Mouse (Mus musculus) gonadal fat pad, adult 2 months (tissue): ENCODE data around the gene Aco2. TPM values are rescaled to one million over a fixed set of nuclear protein-coding genes. Genes with fewer than 3 reads are reported as not detected.

Experiments used
- DNase-seq: peaks from one replicate; pipeline ENCODE4 v3.0.0-alpha.2; 2012; ENCODE audit warnings: low read depth
- polyA plus RNA-seq: library from polyadenylated mRNA; depleted of rRNA; stranded (reverse); fragments of >200 nt; gene quantifications from 2 replicates; pipeline ENCODE4 v1.2.3, GENCODE M21; 2012; rRNA removed

The Aco2 gene
- 305 and 314 TPM in 2 replicates for polyA plus RNA-seq

DNA sequence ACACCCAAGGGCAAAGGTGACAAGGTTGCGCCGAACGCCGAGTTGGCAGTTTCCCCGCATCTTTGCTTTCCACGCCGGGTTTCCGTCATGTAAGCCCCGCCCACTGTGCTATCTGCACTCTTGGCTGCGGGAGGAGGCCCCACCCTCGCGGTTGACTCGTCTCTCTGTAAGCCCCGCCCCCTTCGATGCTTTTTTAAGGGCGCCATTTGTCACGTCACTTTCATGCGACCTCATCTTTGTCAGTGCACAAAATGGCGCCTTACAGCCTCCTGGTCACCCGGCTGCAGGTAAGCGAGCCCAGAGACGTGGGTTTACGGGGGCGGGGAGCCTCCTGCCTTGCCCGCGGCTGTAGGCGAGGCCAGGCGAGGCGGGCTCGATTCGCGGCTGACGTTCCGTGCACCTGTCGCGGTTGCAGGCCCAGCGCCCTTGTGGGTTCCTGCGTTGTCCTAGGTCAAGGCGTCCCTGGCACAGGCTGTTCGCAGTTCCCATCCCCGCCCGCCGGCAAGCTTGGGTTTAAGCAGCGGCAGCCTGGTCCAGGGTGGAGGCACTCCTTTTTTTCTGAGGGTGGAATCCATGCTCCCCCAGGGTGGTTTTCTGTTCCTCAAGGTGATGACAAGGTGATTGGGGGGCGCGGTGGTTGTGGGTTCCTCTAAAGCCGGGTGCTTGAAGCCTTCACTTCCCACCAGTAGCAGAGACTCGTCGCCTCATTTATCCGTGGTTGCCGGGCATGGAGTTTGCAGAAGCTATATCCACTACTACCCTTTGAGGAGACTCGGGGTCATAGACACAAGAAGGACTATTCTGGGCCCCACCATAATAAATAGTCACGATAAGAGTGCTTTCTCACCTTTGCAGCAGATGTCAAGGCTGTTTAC, at the start of gene Aco2:
Gene Aco2 (plus strand): TSS at position 48 of the 875 bp plus-strand sequence.
- DNase-seq, result peak; percentile 90

DNA sequence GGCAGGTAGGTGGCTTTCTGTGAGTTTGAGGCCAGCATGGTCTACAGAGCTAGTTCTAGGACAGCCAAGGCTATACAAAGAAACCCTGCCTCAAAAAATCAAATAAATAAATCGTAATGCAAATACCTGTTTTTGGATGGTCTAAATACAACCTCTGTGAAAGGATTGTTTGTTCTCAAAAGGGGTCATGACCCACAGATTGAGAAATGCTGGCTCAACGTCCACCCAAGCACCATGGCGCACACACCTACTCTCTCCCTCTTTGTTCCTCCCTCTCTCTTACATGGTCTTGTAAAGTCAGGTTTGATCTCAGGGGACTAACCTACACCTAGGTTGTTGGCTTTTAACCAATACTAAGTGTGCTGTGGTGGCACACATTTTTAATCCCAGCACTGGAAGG, 49.5 kb upstream of the Aco2 start:
- DNase-seq, result no peak

DNA sequence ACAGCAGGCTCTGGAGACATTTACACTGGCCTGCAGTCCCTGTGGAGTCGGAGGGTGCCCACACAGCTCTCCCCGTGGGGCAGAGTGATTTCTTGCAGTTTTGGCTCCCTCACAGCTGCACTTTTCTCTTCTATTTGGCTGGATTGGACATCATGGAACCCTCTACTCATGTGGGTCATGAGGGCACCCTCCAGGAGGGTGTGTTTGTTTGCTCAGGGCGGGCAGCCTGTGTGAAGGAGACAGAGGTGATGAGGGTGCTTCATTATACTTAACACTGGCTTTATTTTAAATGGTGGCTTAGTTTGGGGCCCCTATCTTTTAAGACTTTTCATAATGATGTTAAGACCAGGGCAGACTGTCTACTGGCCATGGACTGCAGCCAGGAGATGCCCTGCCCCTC, 47.3 kb upstream of the Aco2 start:
- DNase-seq, result no peak

DNA sequence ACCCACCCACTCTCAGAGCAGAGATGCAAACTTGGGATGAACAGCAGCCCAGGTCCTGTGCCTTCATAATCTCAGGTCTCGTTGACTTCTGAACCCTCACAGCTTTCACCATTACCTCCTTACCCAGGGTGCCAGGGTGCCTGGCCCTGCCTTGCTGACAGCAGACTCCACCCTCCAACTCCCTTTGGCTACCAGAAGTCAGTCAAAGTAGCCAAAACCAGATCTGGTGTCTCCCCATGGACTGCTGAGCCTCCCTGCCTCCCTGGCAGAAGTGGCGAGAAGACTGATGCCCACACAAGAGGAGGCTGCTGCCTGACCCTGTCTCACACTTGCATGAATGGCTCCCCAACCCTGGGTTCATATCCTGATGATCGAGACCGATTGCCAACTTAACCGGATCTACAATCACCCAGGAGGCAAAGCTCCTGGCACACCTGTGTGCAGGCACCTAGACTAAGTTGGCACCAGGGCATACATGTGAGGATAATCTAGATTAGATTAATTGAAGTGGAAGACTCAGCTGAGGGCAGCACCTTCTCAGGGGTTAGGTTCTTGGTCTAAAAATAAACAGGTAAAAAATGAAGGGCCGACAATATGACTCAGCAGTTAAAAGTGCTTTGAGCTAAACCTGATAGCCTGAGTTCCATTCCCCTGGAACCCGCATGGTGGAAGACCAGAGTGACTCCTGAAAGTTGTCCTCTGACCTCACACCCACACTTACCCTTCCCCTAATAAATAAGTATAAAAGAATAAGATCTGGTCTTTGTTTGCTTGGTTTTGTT, 43.5 kb upstream of the Aco2 start:
- DNase-seq, result no peak

DNA sequence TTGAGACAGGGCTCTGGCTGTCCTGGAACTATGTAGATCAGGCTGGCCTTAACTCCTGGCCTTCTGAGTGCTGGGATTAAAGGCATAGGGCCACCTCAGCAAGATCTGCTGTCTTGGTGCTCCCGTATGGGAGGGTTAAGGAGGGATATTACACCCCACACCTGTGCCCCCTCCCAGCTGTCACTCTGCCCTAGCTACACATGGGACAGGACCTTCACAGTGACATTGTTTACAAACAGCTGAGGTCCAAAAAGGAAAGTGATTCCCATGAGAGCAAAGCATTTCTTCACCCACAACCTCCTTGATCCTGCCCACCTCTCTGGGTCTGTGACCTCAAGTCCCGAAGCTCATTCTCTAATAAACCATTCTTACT, 42.9 kb upstream of the Aco2 start:
- DNase-seq, result no peak

DNA sequence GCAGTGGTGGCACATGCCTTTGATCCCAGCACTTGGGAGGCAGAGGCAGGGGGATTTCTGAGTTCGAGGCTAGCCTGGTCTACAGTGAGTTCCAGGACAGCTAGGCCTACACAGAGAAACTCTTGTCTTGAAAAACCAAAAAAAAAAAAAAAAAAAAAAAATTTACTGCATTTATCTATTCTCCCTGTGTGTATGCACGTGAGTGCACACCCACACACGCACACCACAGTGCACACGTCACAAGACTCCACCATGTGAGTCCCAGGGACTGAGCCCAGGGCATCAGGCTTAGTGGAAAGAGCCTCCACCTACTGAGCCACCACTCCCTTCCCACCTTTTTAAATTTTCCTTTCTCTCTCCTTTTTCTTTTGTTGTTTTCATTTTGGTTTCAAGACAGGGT, 41.6 kb upstream of the Aco2 start:
- no peak for DNase-seq

DNA sequence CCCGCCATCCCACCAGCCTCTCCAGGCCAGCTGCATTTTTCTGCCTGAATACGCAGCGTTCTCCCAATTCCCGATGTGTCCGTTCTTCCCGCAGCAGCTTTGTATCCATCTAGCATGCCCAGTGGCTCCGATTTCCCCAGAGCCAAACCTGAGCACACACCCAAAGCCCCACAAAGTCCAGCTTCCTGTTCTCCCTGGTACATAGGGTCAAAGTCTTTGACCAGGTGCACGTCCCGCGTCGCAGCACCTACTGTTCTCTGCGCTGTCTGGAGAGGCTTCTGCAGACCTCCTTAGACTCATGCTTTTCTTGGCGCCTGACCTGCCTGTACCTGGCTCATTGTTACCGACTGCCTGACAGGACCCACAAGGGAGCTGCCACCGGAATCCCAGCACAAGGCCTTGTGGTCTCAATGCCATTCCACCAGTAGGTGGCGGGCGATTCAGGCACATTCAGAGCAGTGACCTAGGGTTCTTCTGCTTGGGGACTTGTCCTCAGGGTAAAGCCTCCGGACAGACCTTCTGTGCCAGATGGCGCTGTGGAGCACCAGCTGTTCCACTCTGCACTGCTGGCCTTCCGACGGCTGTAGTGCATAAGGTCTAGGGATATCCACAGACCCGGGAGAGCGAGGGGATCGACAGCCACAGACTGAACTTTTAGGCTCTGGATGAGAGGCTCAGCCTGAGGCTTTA, 40.8 kb upstream of the Aco2 start:
- DNase-seq, result no peak

DNA sequence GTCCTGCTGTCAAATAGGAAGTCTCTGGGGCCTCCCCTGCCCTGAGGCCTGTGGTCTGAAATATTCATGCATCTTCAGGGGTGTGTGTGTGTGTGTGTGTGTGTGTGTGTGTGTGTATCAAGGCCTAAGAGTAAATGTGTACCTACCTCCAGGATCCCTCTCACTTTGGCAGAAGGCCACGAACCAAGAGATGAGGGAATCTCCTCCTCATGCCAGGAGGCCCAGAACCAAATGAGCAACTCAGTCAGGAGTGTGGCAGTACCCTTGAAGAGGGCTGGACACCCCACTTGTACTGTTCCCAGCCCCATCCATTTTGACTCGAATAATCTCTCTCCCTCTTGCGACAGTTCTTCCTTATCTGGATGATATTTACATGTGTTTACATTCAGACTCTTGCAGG, 39.9 kb upstream of the Aco2 start:
- no peak for DNase-seq

DNA sequence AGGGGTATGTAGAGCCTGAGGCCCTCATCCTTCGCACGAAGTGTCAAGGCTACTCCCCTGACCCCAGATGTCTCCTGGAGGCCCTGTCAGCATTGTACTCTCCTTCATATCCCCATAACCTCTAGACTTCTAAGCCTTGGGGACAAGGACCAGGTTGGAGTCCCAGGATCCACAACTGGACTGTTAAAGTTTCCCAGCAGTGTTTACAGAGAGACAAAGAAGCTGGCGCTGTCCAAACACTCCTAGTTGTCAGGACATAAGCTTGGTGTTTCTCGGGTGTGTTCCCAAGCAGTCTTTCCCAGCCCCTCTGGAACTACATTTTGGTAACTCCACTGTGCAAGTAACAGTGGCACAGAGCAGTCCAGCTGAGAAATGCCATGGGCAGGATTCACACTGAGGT, 38.6 kb upstream of the Aco2 start:
- DNase-seq, result no peak

DNA sequence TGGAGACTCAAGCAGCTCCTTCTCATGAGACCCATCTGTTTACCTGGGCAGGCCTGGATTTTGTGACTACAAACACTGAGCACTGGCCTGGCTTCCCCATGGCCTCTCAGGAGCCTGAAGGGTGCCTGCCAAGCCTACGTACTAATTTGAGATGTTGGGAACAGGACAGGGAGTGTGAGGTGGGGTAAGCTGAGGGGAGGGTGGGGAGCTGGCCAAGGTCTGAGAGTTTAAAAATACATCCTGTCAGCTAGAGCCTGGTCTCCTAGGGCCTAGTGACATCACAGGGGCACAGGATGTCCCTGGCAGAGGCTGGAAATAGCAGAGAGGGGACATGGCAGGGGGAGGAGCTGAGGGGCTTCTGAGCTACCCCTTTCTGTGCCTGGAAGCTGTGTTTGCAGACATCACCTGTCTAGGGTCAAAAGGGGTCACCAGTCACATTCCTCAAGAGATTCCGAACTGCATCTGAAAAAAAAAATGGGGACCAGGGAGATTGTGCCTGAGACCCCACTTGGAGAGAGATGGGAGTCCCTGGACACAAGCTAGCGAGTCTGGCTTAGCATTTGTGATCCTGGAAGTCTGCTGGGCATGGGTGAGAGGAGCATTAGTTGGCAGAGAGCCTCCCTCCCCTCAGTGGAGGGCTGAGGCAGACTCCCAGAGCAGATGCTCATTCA, 37.8 kb upstream of the Aco2 start:
- no peak for DNase-seq

DNA sequence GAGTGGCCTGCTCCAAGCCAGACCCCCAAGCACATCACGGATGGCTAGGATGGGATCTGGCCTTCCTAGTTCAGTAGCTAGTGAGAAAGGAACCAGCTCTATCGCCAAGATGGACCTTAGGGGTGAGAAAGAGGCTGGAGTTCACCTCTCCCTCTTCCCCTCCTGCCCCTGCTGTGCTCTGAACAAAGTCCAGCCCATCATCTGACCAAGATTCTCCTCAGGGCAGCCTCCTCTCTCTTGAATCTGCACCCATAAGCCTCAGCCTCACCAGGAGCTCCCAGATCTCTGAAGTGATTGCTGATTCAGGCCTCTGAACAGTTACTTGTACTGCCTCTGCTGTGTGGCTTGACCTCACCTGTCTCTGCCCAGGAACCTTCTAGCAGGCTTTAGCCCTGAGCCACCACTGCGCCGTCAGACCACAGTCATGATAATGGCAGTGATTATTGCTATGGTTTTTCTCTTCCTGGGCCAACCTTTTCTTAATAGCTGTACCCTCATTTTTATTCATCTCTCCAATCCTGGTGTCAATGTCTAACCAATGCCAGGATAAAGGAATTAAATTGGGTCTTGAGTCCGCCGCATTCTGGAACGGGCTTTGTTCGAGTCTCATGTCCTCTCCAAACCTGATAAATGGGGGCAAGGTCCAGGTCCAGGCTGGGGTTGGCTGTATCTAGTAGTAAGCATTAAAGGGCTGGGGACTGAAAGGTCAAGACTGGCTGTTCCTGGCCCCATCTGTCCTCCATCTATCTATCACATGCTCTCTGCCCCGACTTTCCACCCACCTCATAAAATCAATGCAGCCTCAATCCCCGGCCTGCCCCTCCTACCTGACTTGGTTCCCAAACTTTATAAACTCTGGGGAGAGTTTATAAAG, 36.9 kb upstream of the Aco2 start:
- DNase-seq, result no peak

DNA sequence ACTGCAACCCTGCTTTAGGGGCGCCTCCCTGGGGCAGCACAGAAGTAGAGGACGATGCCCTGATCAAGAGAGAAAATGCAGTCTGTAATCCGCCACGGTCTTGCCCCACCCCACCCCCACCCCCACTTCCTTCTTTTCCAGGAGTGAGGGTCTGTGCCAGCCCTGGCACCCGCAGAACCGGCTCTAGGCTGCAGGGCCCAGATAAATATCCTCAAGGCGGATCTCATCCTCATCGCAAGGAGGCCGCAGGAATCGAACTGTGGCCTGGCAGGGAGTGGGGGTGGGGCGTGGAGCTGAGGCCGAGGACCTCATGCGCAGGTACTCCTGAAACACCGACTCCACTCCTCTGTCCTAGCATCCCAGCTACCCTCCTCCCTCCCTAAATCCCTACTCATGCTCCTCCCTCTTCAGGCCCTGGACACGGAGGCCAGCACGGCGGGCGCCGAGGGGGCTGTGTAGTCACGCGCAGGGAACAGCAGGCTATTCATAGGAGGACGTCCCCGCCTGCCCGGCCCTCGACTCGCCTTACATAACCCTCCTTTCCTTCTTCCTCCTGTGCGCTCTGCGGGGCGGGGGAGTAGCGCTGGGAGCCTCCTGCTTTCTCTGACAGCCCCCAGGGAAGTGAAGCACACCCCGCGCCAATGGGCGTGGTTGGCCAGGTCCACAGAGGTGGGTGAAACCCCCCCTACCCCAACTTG, 35.8 kb upstream of the Aco2 start:
- DNase-seq, result no peak

DNA sequence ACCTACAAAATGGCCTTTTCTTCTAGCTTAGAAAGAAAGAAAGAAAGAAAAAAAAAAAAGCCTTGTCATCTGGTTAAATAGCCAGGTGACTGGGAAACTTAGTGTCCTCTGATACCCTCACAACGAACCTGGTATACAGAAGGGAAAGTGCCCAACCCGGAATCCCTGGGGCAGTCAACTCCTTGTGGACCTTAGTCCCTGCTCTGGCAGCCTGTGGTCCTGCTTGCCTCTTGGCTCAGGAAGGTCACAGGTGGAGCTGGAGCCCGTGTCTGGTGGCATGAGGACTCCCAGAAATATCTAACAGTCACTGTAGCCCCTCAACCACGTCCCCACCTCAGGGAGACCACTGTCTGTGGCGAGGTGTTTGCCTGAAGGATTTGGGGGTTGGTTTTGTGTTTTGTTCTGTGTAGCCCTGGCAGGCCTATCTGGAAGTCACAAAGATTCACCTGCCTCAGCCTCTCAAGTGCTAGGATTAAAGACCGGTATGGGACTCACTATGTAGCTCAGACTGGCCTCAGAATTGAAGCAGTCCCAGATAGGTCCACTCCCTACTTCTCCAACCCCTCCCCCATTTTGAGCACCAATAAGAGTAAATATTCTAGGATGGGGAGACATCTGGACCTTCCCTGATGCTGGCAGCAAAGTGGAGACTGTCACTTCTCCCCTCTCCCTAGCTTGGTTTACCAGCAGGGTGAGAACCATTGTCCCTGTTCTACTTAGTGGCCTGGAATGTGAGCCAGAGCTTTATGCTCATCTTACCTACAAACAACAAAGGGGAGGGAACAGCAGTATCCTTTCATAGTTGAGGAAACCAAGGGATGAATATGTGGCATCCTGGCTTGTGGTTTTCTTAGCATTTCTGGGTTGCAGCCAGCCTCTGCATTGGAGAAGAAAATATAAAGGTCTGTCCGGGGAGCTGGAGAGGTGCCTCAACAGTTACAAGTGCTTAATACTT, 34.9 kb upstream of the Aco2 start:
- no peak for DNase-seq

DNA sequence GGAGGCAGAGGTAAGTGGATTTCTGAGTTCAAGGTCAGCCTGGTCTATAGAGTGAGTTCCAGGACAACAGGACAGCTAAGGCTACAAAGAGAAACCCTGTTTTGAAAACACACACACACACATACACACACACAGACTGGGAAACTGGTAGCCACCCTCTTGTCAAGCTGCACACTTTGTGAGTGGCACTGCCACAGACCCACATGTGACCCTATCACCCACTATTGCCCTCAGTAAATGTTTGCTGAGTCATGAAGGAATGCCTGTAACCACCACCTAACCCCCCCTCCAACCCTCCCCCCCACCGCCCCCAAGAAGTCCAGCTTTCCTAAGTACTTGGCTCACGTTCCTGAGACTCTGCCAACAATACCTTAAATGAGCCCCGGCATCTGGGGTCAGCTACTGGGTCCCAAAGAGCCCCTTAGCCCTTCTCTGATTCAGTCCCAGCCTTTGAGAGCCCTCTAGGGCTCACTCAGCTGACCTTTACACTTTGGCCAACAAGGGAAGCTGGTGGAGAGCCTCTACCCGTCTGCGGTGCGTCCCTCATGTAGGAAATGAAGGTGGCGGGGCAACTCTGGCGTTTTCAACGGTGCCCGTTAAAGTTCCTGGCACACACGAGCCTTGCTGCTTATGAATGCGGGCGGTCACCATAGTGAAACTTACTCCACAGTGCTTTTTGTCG, 33.4 kb upstream of the Aco2 start:
- DNase-seq, result no peak

DNA sequence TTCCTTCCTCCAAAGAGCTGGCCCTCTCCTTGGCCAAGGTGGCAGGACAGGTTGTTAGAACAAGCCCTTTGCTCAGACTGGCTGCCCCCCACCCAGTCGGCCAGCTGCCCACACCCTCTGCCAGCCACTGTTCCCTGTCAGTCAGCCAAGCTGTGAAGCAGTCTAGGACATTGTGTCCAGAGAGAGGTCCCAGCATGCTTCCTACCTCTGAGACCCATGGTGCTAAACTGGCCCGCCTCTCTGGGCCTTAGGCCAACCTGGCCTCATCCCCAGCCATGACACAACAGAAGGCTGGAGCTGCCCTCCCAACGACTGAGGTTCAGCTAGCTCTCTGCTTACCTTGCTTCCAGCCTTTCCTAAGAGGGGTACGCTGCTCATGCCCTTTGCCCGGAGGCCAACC, 32.5 kb upstream of the Aco2 start:
- DNase-seq, result peak; percentile 97

DNA sequence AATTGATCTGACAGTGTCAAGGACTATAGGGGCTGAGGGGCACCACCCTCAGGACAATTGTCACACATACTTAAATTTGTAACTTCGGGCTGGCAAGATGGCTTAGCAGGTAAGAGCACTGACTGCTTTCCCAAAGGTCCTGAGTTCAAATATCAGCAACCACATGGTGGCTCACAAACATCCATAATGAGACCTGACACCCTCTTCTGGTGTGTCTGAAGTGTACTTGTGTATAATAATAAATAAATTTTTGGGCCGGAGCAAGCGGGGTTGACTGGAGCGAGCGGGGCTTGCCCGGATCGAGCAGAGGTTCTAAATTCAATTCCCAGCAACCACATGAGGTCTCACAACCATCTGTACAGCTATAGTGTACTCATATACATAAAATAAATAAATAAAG, 31.8 kb upstream of the Aco2 start:
- DNase-seq, result no peak

DNA sequence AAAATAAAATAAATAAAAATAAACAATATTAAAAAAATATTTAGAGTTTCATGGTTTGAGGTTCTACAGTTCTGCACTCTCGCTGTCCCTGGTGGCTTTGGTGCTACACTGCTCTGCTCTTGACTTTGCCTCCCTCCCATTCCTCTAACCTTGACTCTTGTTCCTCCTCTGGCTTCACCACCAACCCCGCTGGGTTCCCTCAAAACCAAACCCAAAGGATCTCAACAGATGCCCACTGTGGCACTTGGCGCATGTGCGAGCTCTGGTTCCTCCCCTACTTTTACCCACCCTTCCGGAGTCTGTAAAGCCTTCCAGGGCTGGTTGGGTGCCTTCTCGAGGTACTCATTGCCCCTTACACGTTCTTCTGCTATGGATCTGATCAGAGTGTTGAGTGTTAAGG, 29.8 kb upstream of the Aco2 start:
- DNase-seq, result no peak

DNA sequence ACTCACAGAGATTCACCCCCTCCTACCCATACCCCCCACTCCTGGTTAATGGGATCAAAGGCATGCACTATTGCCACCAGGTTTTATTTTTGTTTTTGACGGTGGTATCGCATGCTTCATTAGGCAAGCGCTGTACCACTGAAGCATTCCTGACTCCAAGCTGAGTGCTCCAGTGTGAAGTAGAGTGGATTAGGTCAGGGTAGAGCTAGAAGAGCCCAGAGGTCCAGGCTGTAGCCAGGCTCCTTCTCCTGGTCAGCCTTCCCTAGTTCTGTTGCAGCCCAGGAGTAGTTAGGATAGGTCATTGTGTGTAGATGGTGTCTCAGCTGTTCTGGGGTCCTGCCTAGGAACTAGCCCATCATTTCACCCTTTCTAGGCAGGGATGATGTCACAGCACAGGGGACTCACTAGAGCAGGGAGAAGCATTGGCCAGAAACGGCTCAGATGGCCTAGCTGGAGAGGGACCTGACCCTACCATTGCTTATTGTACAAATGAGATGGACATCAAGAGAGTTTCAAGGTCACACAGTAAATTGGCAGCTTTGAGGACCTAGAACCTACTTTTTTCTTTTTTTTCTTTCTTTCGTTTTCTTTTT, 27.0 kb upstream of the Aco2 start:
- DNase-seq, result no peak
